Comparison of ENCODE assay signal across 13 mouse cellular contexts in the genomic region with DNA sequence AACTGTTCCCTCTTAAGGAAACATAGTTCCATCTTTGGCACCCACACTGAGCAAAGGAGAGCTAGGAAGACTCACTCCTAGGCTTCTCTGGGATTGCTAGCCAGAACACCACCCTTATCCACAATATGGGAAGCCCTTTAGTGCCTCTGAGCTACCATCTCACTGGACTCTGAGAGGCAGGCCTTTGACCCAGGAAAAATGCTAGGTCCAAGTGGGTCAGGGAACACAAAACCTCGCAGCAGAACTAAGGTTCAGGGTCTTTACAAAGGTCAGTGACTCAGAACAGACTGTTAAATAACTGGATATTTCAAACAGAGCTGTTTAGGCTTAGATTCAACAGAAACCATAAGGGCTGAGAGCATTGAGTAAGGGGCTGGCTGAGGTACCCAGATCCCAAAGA. TPM values are rescaled to one million over a fixed set of nuclear protein-coding genes. Genes with fewer than 3 reads are reported as not detected.
"Had no signal": no experiment of that assay in that cellular context is flagged by ENCODE, and none has a peak within 500 bp of the region (broad histone marks: within the 10 kb centered on the region; RNA-seq: fewer than 3 reads in every experiment).

No protein-coding gene starts in this region.

- H3K4me3 ChIP-seq: intestine, embryonic 15.5 days; limb, embryonic 13.5 days; liver, embryonic 12.5 days; midbrain, embryonic 10.5 days; myocyte; neural tube, embryonic 15.5 days had no signal

- H3K9me3 ChIP-seq: intestine, embryonic 15.5 days; limb, embryonic 13.5 days; liver, embryonic 12.5 days; midbrain, embryonic 10.5 days; neural tube, embryonic 15.5 days had no signal

- H3K9ac ChIP-seq: intestine, embryonic 15.5 days; limb, embryonic 13.5 days; liver, embryonic 12.5 days; lung, embryonic 14.5 days; neural tube, embryonic 15.5 days had no signal

- DNase-seq: left cerebral cortex, postnatal 4 days; lung, embryonic 14.5 days; lung, postnatal 10 days; lung, postnatal 4 days; midbrain, embryonic 14.5 days; thymus, postnatal 4 days had no signal

- ATAC-seq: intestine, embryonic 15.5 days; liver, embryonic 12.5 days had no signal

- H3K4me2 ChIP-seq: intestine, embryonic 15.5 days; limb, embryonic 13.5 days; liver, embryonic 12.5 days; lung, embryonic 14.5 days; neural tube, embryonic 15.5 days had no signal

- H3K27ac ChIP-seq: intestine, embryonic 15.5 days; limb, embryonic 13.5 days; liver, embryonic 12.5 days; midbrain, embryonic 10.5 days; neural tube, embryonic 15.5 days; stomach, postnatal 0 days had no signal

- H3K36me3 ChIP-seq: intestine, embryonic 15.5 days; limb, embryonic 13.5 days; liver, embryonic 12.5 days; midbrain, embryonic 10.5 days; neural tube, embryonic 15.5 days had no signal

RNA-seq across cellular contexts. Expression of a gene that starts 3.7 kb away (rescaled TPM):
- polyA plus RNA-seq: myocyte had no signal
